Mouse (Mus musculus): ENCODE measurements around the gene Trak1. TPM values are rescaled to one million over a fixed set of nuclear protein-coding genes. Genes with fewer than 3 reads are reported as not detected.

The Trak1 gene
- polyA plus RNA-seq, 1 experiment from 2014 or later, result 40.3 TPM

DNA sequence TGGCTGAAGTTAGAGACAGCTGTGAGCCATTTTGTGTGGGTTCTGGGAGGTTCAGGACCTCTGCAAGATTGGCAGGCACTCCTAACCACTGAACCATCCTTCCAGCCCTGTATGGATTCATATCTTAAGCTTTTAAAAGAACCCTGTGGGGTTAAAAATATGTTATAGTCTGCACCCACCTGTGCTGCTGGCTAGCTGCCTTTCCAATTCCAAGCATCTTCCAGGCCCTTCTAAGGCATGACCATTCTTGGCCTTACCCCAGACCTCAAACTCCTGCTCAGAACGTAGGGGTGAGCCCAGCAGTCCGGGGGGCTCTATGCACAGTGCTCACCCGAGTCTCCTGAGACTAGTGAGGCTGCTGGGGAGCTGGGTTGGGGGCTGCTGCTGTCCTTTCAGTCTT is 121.7 kb downstream of the Trak1 start:
- ATAC-seq, result no peak

DNA sequence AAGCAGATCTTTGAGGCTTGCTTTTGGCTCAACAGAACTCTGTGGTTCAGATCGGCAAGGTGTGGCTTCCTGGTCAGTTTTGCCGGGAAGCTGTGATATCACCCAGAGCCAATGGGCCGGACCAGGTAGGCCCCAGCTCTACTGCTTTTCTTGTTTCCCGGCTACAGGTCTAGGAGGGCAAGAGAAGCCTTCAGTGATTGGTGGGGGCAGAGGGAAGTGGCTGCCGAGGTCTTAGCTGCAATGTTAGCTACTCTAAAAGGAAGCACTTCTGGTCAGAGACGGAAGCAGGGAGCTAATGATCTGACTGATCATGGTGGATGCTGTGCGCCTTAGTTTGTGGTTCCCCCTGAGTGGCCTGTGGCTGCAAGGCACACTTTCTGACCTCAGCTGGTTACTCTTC is 122.3 kb downstream of the Trak1 start:
- Histone ChIP-seq H3K4me2 (ENCODE audit: low read length) (no peak overlapping the region), H3K9ac (ENCODE audit: low read length) (no peak overlapping the region), H3K27ac (ENCODE audit: low read depth, low read length) (no peak overlapping the region), H3K27me3 (replicated peaks; ENCODE audit: control insufficient read depth, insufficient read depth, low read length) (no peaks in the 10 kb centered on the region), H3K36me3 (ENCODE audit: control insufficient read depth, insufficient read depth, low read length) (peaks cover 5% of the 10 kb centered on the region; the same call in 1 of the 2 replicates), H3K4me3 (ENCODE audit: low read depth, low read length) (no peak overlapping the region), H3K4me1 (ENCODE audit: control insufficient read depth, insufficient read depth, low read length) (no peaks in the 10 kb centered on the region), H3K9me3 (replicated peaks; ENCODE audit: control insufficient read depth, low read length) (no peaks in the 10 kb centered on the region)
- ATAC-seq (no peak), DNase-seq (ENCODE audit: low spot score) (no peak)
- WGBS, result 87% methylated on average over 7 of the region's 7 CpGs

More for the DNA sequence above, 121.7 kb downstream of the Trak1 start:
- Histone ChIP-seq H3K4me2 (ENCODE audit: low read length) (no peak overlapping the region), H3K9me3 (replicated peaks; ENCODE audit: control insufficient read depth, low read length) (no peaks in the 10 kb centered on the region), H3K4me1 (ENCODE audit: control insufficient read depth, insufficient read depth, low read length) (no peaks in the 10 kb centered on the region), H3K4me3 (ENCODE audit: low read depth, low read length) (no peak overlapping the region), H3K36me3 (ENCODE audit: control insufficient read depth, insufficient read depth, low read length) (peaks cover 5% of the 10 kb centered on the region; the same call in 1 of the 2 replicates), H3K27me3 (replicated peaks; ENCODE audit: control insufficient read depth, insufficient read depth, low read length) (no peaks in the 10 kb centered on the region), H3K27ac (ENCODE audit: low read depth, low read length) (no peak overlapping the region), H3K9ac (ENCODE audit: low read length) (no peak overlapping the region)
- 93% methylated on average over 3 of the region's 3 CpGs for WGBS
- no peak for DNase-seq (ENCODE audit: low spot score)

DNA sequence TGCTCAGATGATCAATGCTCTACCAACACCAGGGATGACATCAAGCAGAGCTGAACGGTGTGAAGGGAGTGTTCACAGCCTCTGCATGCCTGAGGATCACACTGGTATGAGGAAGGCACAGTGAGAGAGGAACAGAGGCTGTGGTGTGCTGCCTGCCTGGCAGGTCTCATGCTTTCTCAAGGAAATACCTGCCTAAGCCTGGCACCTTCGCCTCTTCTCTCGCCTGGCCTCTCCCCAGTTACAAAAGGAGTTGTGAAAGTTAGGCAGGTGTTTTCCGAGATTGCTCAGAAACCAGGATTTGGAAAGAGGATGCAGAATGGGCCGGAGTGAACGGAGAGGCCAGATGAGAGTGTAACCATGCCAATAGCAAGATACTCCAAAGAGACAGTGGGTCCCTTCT is 123.5 kb downstream of the Trak1 start:
- no peak overlapping the region for H3K4me2 ChIP-seq (ENCODE audit: low read length)
- peaks cover 4% of the 10 kb centered on the region; the same call in 1 of the 2 replicates for H3K36me3 ChIP-seq (ENCODE audit: control insufficient read depth, insufficient read depth, low read length)
- H3K4me1 ChIP-seq (ENCODE audit: control insufficient read depth, insufficient read depth, low read length), result no peaks in the 10 kb centered on the region
- H3K4me3 ChIP-seq (ENCODE audit: low read depth, low read length), result no peak overlapping the region
- no peak overlapping the region for H3K9ac ChIP-seq (ENCODE audit: low read length)
- H3K27ac ChIP-seq (ENCODE audit: low read depth, low read length), result no peak overlapping the region
- no peaks in the 10 kb centered on the region for H3K9me3 ChIP-seq (replicated peaks; ENCODE audit: control insufficient read depth, low read length)
- H3K27me3 ChIP-seq (replicated peaks; ENCODE audit: control insufficient read depth, insufficient read depth, low read length), result no peaks in the 10 kb centered on the region
- WGBS, result 88% methylated on average over 6 of the region's 6 CpGs
- no peak for DNase-seq (ENCODE audit: low spot score)
- ATAC-seq, result no peak

DNA sequence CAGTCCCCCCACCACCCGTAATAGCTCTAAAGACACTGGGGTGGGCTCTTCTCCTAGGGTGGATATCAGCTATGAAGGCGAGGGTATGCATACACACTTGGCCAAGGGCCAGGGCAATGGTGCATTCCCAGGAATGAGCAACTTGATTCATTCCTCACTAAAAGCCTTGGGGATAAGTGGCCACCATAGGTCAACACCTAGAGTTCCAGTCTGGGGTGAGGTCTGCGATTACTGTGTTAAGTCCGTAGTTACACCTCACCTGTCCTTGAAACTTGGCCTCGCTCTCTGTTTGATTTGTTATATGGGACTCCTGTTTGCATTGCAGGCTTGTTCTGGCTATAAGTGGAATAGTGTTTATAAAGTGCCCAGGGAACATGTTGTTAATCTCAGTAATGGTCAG is 125.1 kb downstream of the Trak1 start:
- DNase-seq (ENCODE audit: low spot score) (no peak), ATAC-seq (no peak)
- H3K4me2 ChIP-seq (ENCODE audit: low read length), result no peak overlapping the region
- H3K4me1 ChIP-seq (ENCODE audit: control insufficient read depth, insufficient read depth, low read length), result no peaks in the 10 kb centered on the region
- H3K9ac ChIP-seq (ENCODE audit: low read length), result no peak overlapping the region
- no peaks in the 10 kb centered on the region for H3K27me3 ChIP-seq (replicated peaks; ENCODE audit: control insufficient read depth, insufficient read depth, low read length)
- H3K36me3 ChIP-seq (ENCODE audit: control insufficient read depth, insufficient read depth, low read length), result no peaks in the 10 kb centered on the region
- H3K9me3 ChIP-seq (replicated peaks; ENCODE audit: control insufficient read depth, low read length), result no peaks in the 10 kb centered on the region
- H3K4me3 ChIP-seq (ENCODE audit: low read depth, low read length), result no peak overlapping the region
- WGBS, result 86% methylated on average over 5 of the region's 5 CpGs
- H3K27ac ChIP-seq (ENCODE audit: low read depth, low read length), result no peak overlapping the region

DNA sequence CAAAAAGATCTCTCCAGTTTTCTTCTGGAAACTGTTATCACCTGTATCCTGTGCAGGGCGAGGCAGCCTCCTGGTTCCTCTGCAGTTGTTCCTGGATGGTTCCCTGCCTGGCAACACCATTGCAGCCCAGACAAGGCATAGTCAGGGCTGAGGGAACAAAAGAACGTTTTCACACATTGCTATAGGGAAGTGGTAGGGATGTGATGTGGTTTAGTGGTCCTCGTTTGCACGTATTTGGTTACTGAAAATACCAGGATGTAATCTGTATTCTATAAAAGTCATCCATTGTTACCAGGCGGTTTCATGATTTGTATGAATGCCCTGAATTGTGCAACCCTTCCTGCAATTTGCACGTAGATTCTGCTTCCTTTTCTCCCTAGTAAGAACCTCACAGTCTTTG is 126.3 kb downstream of the Trak1 start:
- no peaks in the 10 kb centered on the region for H3K36me3 ChIP-seq (ENCODE audit: control insufficient read depth, insufficient read depth, low read length)
- H3K27me3 ChIP-seq (replicated peaks; ENCODE audit: control insufficient read depth, insufficient read depth, low read length), result no peaks in the 10 kb centered on the region
- H3K4me2 ChIP-seq (ENCODE audit: low read length), result no peak overlapping the region
- H3K9me3 ChIP-seq (replicated peaks; ENCODE audit: control insufficient read depth, low read length), result no peaks in the 10 kb centered on the region
- H3K9ac ChIP-seq (ENCODE audit: low read length), result no peak overlapping the region
- no peak overlapping the region for H3K27ac ChIP-seq (ENCODE audit: low read depth, low read length)
- DNase-seq (ENCODE audit: low spot score) (no peak), ATAC-seq (no peak)
- H3K4me3 ChIP-seq (ENCODE audit: low read depth, low read length), result no peak overlapping the region
- H3K4me1 ChIP-seq (ENCODE audit: control insufficient read depth, insufficient read depth, low read length), result no peaks in the 10 kb centered on the region
- whole genome bisulfite sequencing, result 81% methylated on average over 6 of the region's 6 CpGs

DNA sequence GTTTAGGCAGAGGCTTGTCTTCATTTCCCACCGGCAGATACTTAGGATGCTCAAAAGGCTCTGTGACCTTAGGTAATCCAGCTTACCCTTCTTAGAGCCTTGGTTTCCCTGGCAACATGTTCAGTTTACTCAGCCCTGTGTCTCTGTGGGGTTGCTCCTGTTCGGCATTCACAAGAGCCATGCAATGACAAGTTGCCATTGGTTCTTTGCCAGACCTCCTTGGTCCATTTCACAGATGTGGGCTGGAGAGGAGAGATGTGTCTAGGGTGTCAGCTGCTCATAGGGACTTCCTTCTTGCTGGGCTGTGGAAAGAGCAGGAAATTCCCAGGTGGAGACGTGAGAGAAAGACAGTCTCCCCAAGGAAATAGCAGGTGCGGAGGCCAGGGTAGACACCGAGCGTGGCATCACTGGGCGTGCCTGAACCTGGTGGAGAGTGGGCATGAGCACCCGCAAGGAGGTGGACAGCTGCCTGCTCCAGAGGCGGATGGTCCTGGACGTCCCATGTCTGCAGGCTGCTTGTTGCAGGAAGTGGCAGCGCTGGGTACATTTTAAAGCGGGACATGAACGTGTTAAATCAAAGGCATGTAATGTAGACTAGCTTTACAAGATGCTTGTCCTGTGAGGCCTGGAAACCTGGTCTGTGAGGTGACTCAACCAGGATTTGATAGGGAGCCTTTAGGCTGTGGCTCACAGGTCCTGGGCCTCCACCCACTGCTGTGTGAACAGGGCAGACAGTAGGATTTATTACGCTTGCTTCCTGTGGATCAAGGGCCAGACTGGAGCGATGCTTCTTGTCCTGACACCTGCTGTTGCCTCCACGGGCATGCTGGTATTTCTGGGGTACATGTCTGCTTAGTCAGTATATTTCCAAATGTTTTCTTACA is 127.2 kb downstream of the Trak1 start:
- H3K4me2 ChIP-seq (ENCODE audit: low read length), result no peak overlapping the region
- H3K9ac ChIP-seq (ENCODE audit: low read length), result no peak overlapping the region
- DNase-seq (ENCODE audit: low spot score), result no peak
- no peak overlapping the region for H3K4me3 ChIP-seq (ENCODE audit: low read depth, low read length)
- H3K27ac ChIP-seq (ENCODE audit: low read depth, low read length), result no peak overlapping the region
- H3K27me3 ChIP-seq (replicated peaks; ENCODE audit: control insufficient read depth, insufficient read depth, low read length), result no peaks in the 10 kb centered on the region
- WGBS, result 84% methylated on average over 16 of the region's 16 CpGs
- no peaks in the 10 kb centered on the region for H3K36me3 ChIP-seq (ENCODE audit: control insufficient read depth, insufficient read depth, low read length)
- ATAC-seq, result no peak
- H3K4me1 ChIP-seq (ENCODE audit: control insufficient read depth, insufficient read depth, low read length), result no peaks in the 10 kb centered on the region
- no peaks in the 10 kb centered on the region for H3K9me3 ChIP-seq (replicated peaks; ENCODE audit: control insufficient read depth, low read length)

DNA sequence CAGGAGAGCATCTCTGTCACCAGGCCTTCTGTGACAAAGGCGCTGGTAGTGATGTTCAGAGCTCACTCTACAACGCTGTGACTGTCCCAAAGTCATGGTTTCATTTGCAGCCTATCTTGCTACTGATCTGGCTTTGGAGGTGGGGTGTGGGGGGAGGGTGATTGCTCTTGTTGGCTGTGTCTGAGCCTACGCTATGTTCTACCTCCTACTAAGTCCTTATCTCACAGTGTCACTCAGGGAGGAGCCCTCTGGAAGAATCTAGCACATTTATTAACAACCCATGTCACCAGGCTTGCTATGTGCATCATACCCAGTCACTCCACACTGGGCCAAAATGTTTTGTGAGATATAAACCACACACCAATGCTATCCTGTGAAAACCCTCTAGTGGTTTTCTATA is 129.1 kb downstream of the Trak1 start:
- Histone ChIP-seq H3K27ac (ENCODE audit: low read depth, low read length) (no peak overlapping the region), H3K9me3 (replicated peaks; ENCODE audit: control insufficient read depth, low read length) (no peaks in the 10 kb centered on the region), H3K4me3 (ENCODE audit: low read depth, low read length) (no peak overlapping the region), H3K36me3 (ENCODE audit: control insufficient read depth, insufficient read depth, low read length) (no peaks in the 10 kb centered on the region), H3K4me2 (ENCODE audit: low read length) (no peak overlapping the region), H3K9ac (ENCODE audit: low read length) (no peak overlapping the region), H3K27me3 (replicated peaks; ENCODE audit: control insufficient read depth, insufficient read depth, low read length) (no peaks in the 10 kb centered on the region), H3K4me1 (ENCODE audit: control insufficient read depth, insufficient read depth, low read length) (peaks cover 4% of the 10 kb centered on the region; the same call in 1 of the 2 replicates)
- DNase-seq (ENCODE audit: low spot score) (no peak), ATAC-seq (no peak)
- WGBS, result 86% methylated on average over 3 of the region's 3 CpGs

DNA sequence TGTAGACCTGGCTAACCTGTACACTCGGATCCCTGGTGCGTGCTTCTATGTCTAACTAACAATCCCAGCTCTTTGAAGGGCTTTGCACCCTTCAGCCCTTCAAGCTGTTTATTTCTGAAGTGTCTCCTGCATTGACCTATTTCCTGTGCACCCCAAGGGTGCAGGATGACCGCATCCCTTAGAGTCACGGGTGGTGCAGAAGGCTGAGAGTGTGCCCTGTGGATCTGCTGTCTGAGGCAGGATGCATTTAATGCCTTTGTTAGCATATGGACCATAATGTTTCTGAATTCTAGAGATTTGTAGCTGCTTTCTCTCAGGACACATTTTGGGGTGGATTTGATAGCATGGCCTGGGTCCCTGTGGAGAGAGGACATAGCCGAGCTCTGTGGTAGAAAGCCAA is 129.6 kb downstream of the Trak1 start:
- H3K36me3 ChIP-seq (ENCODE audit: control insufficient read depth, insufficient read depth, low read length), result peaks cover 1% of the 10 kb centered on the region; the same call in 1 of the 2 replicates
- no peak overlapping the region for H3K27ac ChIP-seq (ENCODE audit: low read depth, low read length)
- peaks cover 4% of the 10 kb centered on the region; the same call in 1 of the 2 replicates for H3K4me1 ChIP-seq (ENCODE audit: control insufficient read depth, insufficient read depth, low read length)
- H3K4me2 ChIP-seq (ENCODE audit: low read length), result no peak overlapping the region
- no peak overlapping the region for H3K4me3 ChIP-seq (ENCODE audit: low read depth, low read length)
- no peaks in the 10 kb centered on the region for H3K27me3 ChIP-seq (replicated peaks; ENCODE audit: control insufficient read depth, insufficient read depth, low read length)
- H3K9ac ChIP-seq (ENCODE audit: low read length), result no peak overlapping the region
- no peaks in the 10 kb centered on the region for H3K9me3 ChIP-seq (replicated peaks; ENCODE audit: control insufficient read depth, low read length)
- ATAC-seq (no peak), DNase-seq (ENCODE audit: low spot score) (no peak)
- 91% methylated on average over 5 of the region's 5 CpGs for WGBS

DNA sequence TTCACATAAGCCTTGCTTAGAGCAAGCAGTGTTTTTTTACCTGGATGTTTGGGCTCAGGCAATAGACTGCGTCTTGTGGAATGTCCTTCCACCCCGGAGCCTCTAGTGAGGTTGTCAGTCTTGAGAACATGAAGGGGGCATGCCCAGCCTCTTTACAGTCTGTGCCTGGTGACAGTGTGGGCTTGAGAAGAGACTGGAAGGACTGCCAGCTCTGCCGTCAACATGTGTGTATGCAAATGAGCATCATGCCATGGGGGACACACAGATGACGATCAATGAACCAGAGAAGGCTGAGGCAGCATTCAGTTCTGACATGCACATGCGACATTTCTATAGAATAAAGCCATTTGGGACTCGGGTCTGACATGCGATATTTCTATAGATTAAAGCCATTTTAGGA is 132.3 kb downstream of the Trak1 start:
- H3K9me3 ChIP-seq (replicated peaks; ENCODE audit: control insufficient read depth, low read length), result no peaks in the 10 kb centered on the region
- H3K9ac ChIP-seq (ENCODE audit: low read length), result no peak overlapping the region
- 68% methylated on average over 7 of the region's 7 CpGs for WGBS
- H3K4me1 ChIP-seq (ENCODE audit: control insufficient read depth, insufficient read depth, low read length), result peaks cover 4% of the 10 kb centered on the region; the same call in 1 of the 2 replicates
- no peak overlapping the region; the same call in 1 of the 2 replicates for H3K27ac ChIP-seq (ENCODE audit: low read depth, low read length)
- H3K27me3 ChIP-seq (replicated peaks; ENCODE audit: control insufficient read depth, insufficient read depth, low read length), result no peaks in the 10 kb centered on the region
- no peak overlapping the region for H3K4me3 ChIP-seq (ENCODE audit: low read depth, low read length)
- ATAC-seq (no peak), DNase-seq (ENCODE audit: low spot score) (peak; percentile 51)
- peaks cover 16% of the 10 kb centered on the region; the same call in 1 of the 2 replicates for H3K36me3 ChIP-seq (ENCODE audit: control insufficient read depth, insufficient read depth, low read length)
- H3K4me2 ChIP-seq (ENCODE audit: low read length), result no peak overlapping the region
